Mouse (Mus musculus): ENCODE data around the gene Zfp217. TPM values are rescaled to one million over a fixed set of nuclear protein-coding genes. Genes with fewer than 3 reads are reported as not detected.

The Zfp217 gene
- polyA plus RNA-seq (2015; fragmentation: Nextera tagmentation; extraction: Ambion mirVana): 1.7 and 2.7 TPM in 2 replicates

DNA sequence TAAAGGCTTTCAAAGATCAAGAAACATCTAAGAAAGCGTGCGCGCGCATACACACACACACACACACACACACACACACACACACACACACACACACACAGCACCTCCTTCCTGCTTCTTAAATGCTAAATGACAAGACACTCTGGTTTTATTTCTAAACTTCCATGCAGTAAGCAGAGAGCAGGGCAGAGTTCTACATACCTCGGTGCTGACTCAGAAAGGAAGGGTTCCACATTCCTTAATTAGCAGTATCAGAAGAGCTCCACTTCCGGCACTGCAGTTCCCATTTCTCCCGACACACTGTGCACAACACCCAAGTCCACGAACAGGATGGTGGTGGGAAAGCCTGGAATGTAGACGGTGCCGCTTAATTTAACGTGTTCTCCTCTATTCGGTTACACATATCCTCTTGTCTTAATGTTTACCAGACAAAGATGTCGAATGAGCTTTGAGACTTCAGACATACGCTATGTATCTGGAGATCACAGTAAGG lies at the start of gene Zfp217:
Zfp217 (minus strand) TSS at position 443 of the 493 bp plus-strand sequence.

